In the genomic region with DNA sequence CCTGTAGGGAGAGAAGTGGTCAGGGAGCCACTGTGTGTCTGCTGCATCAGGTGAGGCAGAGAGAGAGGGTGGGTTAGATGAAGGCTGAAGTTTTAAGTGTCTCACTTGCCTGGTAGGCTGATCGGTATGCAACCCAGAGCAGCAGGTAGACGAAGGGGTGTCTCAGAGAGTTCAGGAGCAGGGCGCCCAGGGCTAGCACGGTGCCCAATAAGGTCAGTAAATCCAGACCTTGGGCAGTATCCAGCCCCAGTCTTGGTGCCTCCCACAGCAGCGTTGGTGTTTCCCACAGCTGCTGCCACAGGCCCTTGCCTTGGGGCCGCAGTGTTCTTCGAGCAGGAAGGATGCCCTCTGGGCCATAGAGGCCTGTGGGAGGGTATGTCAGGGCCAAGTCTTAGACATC, we compare ENCODE assay signal across 9 mouse cellular contexts. TPM values are rescaled to one million over a fixed set of nuclear protein-coding genes. Genes with fewer than 3 reads are reported as not detected.
DNase-seq lines count a peak whose midpoint lies in the region; ATAC-seq and TF ChIP-seq lines count a peak whose summit lies in the region.
"Had no signal": no experiment of that assay in that cellular context is flagged by ENCODE, and none has a peak within 500 bp of the region (broad histone marks: within the 10 kb centered on the region; RNA-seq: fewer than 3 reads in every experiment).

No protein-coding gene starts in this region.

- no peaks in the 10 kb centered on the region for H3K27me3 ChIP-seq in lung, embryonic 15.5 days
- no peaks in the 10 kb centered on the region for H3K27me3 ChIP-seq in intestine, postnatal 0 days (replicated peaks; ENCODE audit: control insufficient read depth, insufficient read depth, low read length)
- H3K27me3 ChIP-seq in small intestine, adult 2 months (ENCODE audit: control insufficient read depth, insufficient read depth, low read length) = no peaks in the 10 kb centered on the region

- H3K4me2 ChIP-seq in lung, embryonic 15.5 days = peak overlapping the region; percentile 77
- peak overlapping the region; percentile 82 for H3K4me2 ChIP-seq in intestine, postnatal 0 days (replicated peaks; ENCODE audit: low read depth)

- ATAC-seq in lung, embryonic 15.5 days (ENCODE audit: borderline replicate concordance, extremely low read depth, low FRiP score, low TSS enrichment) = no peak
- no peak for ATAC-seq in intestine, postnatal 0 days

- peaks cover 50% of the 10 kb centered on the region for H3K36me3 ChIP-seq in lung, embryonic 15.5 days
- peaks cover 30% of the 10 kb centered on the region for H3K36me3 ChIP-seq in intestine, postnatal 0 days (ENCODE audit: control insufficient read depth, insufficient read depth)
- peaks cover 31% of the 10 kb centered on the region for H3K36me3 ChIP-seq in small intestine, adult 2 months (ENCODE audit: control insufficient read depth, insufficient read depth, low read length)

- intact Hi-C loops in gastrocnemius, postnatal 14 days (cut with DNase I; ENCODE audit: low total_unique reads) = no loop called here

- H3K9me3 ChIP-seq in lung, embryonic 15.5 days = no peaks in the 10 kb centered on the region
- no peaks in the 10 kb centered on the region for H3K9me3 ChIP-seq in intestine, postnatal 0 days (ENCODE audit: control insufficient read depth)

- no peak for TF ChIP-seq POLR2A in embryonic fibroblast, embryonic 13.5 days (IDR thresholded peaks at IDR 0.05; ENCODE audit: low read depth, low read length)
- no peak for TF ChIP-seq POLR2A in small intestine, adult 2 months (IDR thresholded peaks at IDR 0.05; ENCODE audit: low read depth, low read length)

- DNase-seq in lung, postnatal 25 days (ENCODE audit: low spot score) = no peak
- no peak for DNase-seq in gastrocnemius, postnatal 14 days
- DNase-seq in urinary bladder, postnatal 36 days (ENCODE audit: low spot score in 2 of 2) = no peak
- DNase-seq in adipocyte (ENCODE audit: low spot score) = no peak

- H3K4me3 ChIP-seq in lung, embryonic 15.5 days = peak overlapping the region; percentile 81
- H3K4me3 ChIP-seq in embryonic fibroblast, embryonic 13.5 days (ENCODE audit: insufficient read depth, low read length) = peak overlapping the region; percentile 83
- H3K4me3 ChIP-seq in intestine, postnatal 0 days (ENCODE audit: low read depth, low read length) = peak overlapping the region; percentile 74
- H3K4me3 ChIP-seq in small intestine, adult 2 months (ENCODE audit: low read depth, low read length) = peak overlapping the region; percentile 97

- H3K27ac ChIP-seq in lung, embryonic 15.5 days = no peak overlapping the region
- no peak overlapping the region for H3K27ac ChIP-seq in embryonic fibroblast, embryonic 13.5 days (ENCODE audit: insufficient read depth, low read length)
- no peak overlapping the region for H3K27ac ChIP-seq in intestine, postnatal 0 days (ENCODE audit: low read depth, low read length)
- no peak overlapping the region for H3K27ac ChIP-seq in small intestine, adult 2 months (ENCODE audit: insufficient read depth, low read depth, low read length)

- TF ChIP-seq CTCF in embryonic fibroblast, embryonic 13.5 days (IDR thresholded peaks at IDR 0.05; ENCODE audit: borderline replicate concordance, insufficient read depth, low read length) = no peak
- TF ChIP-seq CTCF in intestine, postnatal 0 days (IDR thresholded peaks at IDR 0.05; ENCODE audit: low read depth) = no peak
- no peak for TF ChIP-seq CTCF in small intestine, adult 2 months (IDR thresholded peaks at IDR 0.05; ENCODE audit: extremely low read depth, insufficient read length, insufficient replicate concordance, low read depth, low read length)

- WGBS in lung, embryonic 15.5 days = 70% methylated on average over 7 of the region's 7 CpGs
- 80% methylated on average over 7 of the region's 7 CpGs for WGBS in intestine, postnatal 0 days
- WGBS in small intestine, adult 2 months = 65% methylated on average over 7 of the region's 7 CpGs

- peaks cover 31% of the 10 kb centered on the region for H3K4me1 ChIP-seq in lung, embryonic 15.5 days
- H3K4me1 ChIP-seq in embryonic fibroblast, embryonic 13.5 days (ENCODE audit: control insufficient read depth, insufficient read depth, low read length) = no peaks in the 10 kb centered on the region
- H3K4me1 ChIP-seq in intestine, postnatal 0 days (replicated peaks; ENCODE audit: control insufficient read depth, insufficient read depth, low read length) = peaks cover 6% of the 10 kb centered on the region; the same call in 1 of the 2 replicates
- H3K4me1 ChIP-seq in small intestine, adult 2 months (ENCODE audit: control insufficient read depth, insufficient read depth, insufficient read length, low read length) = peaks cover 8% of the 10 kb centered on the region

- H3K9ac ChIP-seq in lung, embryonic 15.5 days = peak overlapping the region; percentile 91
- H3K9ac ChIP-seq in intestine, postnatal 0 days (ENCODE audit: low read depth, low read length) = peak overlapping the region; percentile 82

RNA-seq across cellular contexts. Expression of a gene that starts 1.0 kb away (rescaled TPM):
- polyA plus RNA-seq in lung, embryonic 15.5 days (2015; fragmentation: Nextera tagmentation; extraction: Ambion mirVana) = 70.7 and 74.4 TPM in 2 replicates
- polyA plus RNA-seq in embryonic fibroblast, embryonic 13.5 days (2011; ENCODE audit: insufficient read length, low read depth, missing spikeins) = 82.5 and 83.0 TPM in 2 replicates
- 19.1 and 20.5 TPM in 2 replicates for polyA plus RNA-seq in intestine, postnatal 0 days (2015; fragmentation: Nextera tagmentation; extraction: Ambion mirVana)
- polyA plus RNA-seq in small intestine, adult 2 months (2012; rRNA removed) = 22.8 and 33.3 TPM in 2 replicates
- total RNA-seq in gastrocnemius, postnatal 14 days (2021) = 10 to 100 TPM; 16.9 to 18.3 TPM

RNA-seq across cellular contexts. Expression of a gene that starts 1.1 kb away (rescaled TPM):
- 160 and 168 TPM in 2 replicates for polyA plus RNA-seq in lung, embryonic 15.5 days (2015; fragmentation: Nextera tagmentation; extraction: Ambion mirVana)
- polyA plus RNA-seq in embryonic fibroblast, embryonic 13.5 days (2011; ENCODE audit: insufficient read length, low read depth, missing spikeins) = 58.9 and 94.2 TPM in 2 replicates
- polyA plus RNA-seq in intestine, postnatal 0 days (2015; fragmentation: Nextera tagmentation; extraction: Ambion mirVana) = 55.2 and 65.2 TPM in 2 replicates
- polyA plus RNA-seq in small intestine, adult 2 months (2012; rRNA removed) = 56.8 and 149 TPM in 2 replicates
- 10 to 100 TPM; 39.0 to 40.8 TPM for total RNA-seq in gastrocnemius, postnatal 14 days (2021)

RNA-seq across cellular contexts. Expression of a gene that starts 19.2 kb away (rescaled TPM):
- polyA plus RNA-seq in lung, embryonic 15.5 days (2015; fragmentation: Nextera tagmentation; extraction: Ambion mirVana) = 5.6 and 5.9 TPM in 2 replicates
- 13.8 and 14.1 TPM in 2 replicates for polyA plus RNA-seq in embryonic fibroblast, embryonic 13.5 days (2011; ENCODE audit: insufficient read length, low read depth, missing spikeins)
- 14.6 and 18.0 TPM in 2 replicates for polyA plus RNA-seq in intestine, postnatal 0 days (2015; fragmentation: Nextera tagmentation; extraction: Ambion mirVana)
- 239 and 317 TPM in 2 replicates for polyA plus RNA-seq in small intestine, adult 2 months (2012; rRNA removed)
- total RNA-seq in gastrocnemius, postnatal 14 days (2021) = 10 to 100 TPM; 15.2 to 15.3 TPM

RNA-seq across cellular contexts. Expression of a gene that starts 20.3 kb away (rescaled TPM):
- not detected in 2 replicates for polyA plus RNA-seq in lung, embryonic 15.5 days (2015; fragmentation: Nextera tagmentation; extraction: Ambion mirVana)
- polyA plus RNA-seq in embryonic fibroblast, embryonic 13.5 days (2011; ENCODE audit: insufficient read length, low read depth, missing spikeins) = not detected in 2 replicates
- not detected in 2 replicates for polyA plus RNA-seq in intestine, postnatal 0 days (2015; fragmentation: Nextera tagmentation; extraction: Ambion mirVana)
- 0.10 and 0.43 TPM in 2 replicates for polyA plus RNA-seq in small intestine, adult 2 months (2012; rRNA removed)
- not detected for total RNA-seq in gastrocnemius, postnatal 14 days (2021)
- total RNA-seq: neutrophil, adult 5-6 weeks had no signal

RNA-seq across cellular contexts. Expression of a gene that starts 22.4 kb away (rescaled TPM):
- 1.1 and 1.7 TPM in 2 replicates for polyA plus RNA-seq in lung, embryonic 15.5 days (2015; fragmentation: Nextera tagmentation; extraction: Ambion mirVana)
- not detected in 2 replicates for polyA plus RNA-seq in embryonic fibroblast, embryonic 13.5 days (2011; ENCODE audit: insufficient read length, low read depth, missing spikeins)
- polyA plus RNA-seq in intestine, postnatal 0 days (2015; fragmentation: Nextera tagmentation; extraction: Ambion mirVana) = 3.6 and 4.8 TPM in 2 replicates
- polyA plus RNA-seq in small intestine, adult 2 months (2012; rRNA removed) = 114 and 152 TPM in 2 replicates
- under 1 TPM; 0.25 to 0.64 TPM for total RNA-seq in gastrocnemius, postnatal 14 days (2021)

Comparison
In these comparisons a context has a peak if more than half of its experiments do, and no peak if none do; other contexts are left out.
1. RNA of a gene that starts 19.2 kb away (polyA plus RNA-seq): 239 to 317 TPM in small intestine, adult 2 months; 14.6 to 18.0 TPM in intestine, postnatal 0 days, 13.8 to 14.1 TPM in embryonic fibroblast, embryonic 13.5 days and 5.6 to 5.9 TPM in lung, embryonic 15.5 days; every median in the first group is over 10 times any median in the second.
2. Peak in every context shown above with its lines, with median percentiles within 50 percentile points of each other: H3K4me3 ChIP-seq.